Mouse (Mus musculus): ENCODE measurements at regions not wholly inside any gene's neighbourhood (a gene's known extent, or its start where the extent isn't known, plus 50 kb on each side); places are given as distances from the start of the nearest gene placed in this dataset.

GRCm38 (mm10) chr15:60617371-60617770 lies 236.2 kb downstream of the Fam84b start:
- no peak for TF ChIP-seq CTCF (IDR thresholded peaks at IDR 0.05; ENCODE audit: low read depth)
- no peak for TF ChIP-seq EP300 (IDR thresholded peaks at IDR 0.05; ENCODE audit: low read depth)
